Mouse (Mus musculus) midbrain, embryonic 12.5 days (tissue): Measurements from ENCODE around the gene Mboat2. TPM values are rescaled to one million over a fixed set of nuclear protein-coding genes. Genes with fewer than 3 reads are reported as not detected.

Experiments
- ATAC-seq: fragments of 200-750 bp; cut with Nextera tagmentation; 2 replicates; pipeline ENCODE4 v1.8.0; 2017; ENCODE audit warnings: low read depth, moderate TSS enrichment, moderate library complexity; ENCODE audit not compliant: low FRiP score
- H3K27ac ChIP-seq: fragments of 300-500 bp; sonication (generic); replicated peaks from 2 replicates; pipeline ENCODE4 v1.5.1; 2016; ENCODE audit warnings: mild to moderate bottlenecking
- H3K27me3 ChIP-seq: fragments of 300-500 bp; sonication (generic); 2 replicates; pipeline ENCODE4 v1.6.1; 2016; ENCODE audit warnings: mild to moderate bottlenecking
- H3K36me3 ChIP-seq: fragments of 300-500 bp; sonication (generic); 2 replicates; pipeline ENCODE4 v1.6.1; 2016
- H3K4me1 ChIP-seq: fragments of 300-500 bp; sonication (generic); 2 replicates; pipeline ENCODE4 v1.6.1; 2016
- H3K4me2 ChIP-seq: fragments of 300-500 bp; sonication (generic); replicated peaks from 2 replicates; pipeline ENCODE4 v1.6.1; 2016; ENCODE audit warnings: mild to moderate bottlenecking, moderate library complexity
- H3K4me3 ChIP-seq: fragments of 300-500 bp; sonication (generic); 2 replicates; pipeline ENCODE4 v1.5.1; 2016; ENCODE audit warnings: mild to moderate bottlenecking
- H3K9ac ChIP-seq: fragments of 300-500 bp; sonication (generic); replicated peaks from 2 replicates; pipeline ENCODE4 v1.6.1; 2016; ENCODE audit warnings: mild to moderate bottlenecking, moderate library complexity
- H3K9me3 ChIP-seq: fragments of 300-500 bp; sonication (generic); 2 replicates; pipeline ENCODE4 v1.6.1; 2016; ENCODE audit warnings: mild to moderate bottlenecking
- WGBS: fragments of 180-500 bp; shearing (Covaris S2); methylation state at CpG from one replicate; pipeline ENCODE4 v1.1.7; 2016; 5-methylcytosine and 5-hydroxymethylcytosine counted together
- polyA plus RNA-seq: library from polyadenylated mRNA; unstranded; fragments of >200 nt; fragmentation: Nextera tagmentation; extraction: Ambion mirVana; gene quantifications from 2 replicates; pipeline ENCODE4 v1.2.1, GENCODE M21; 2016

Gene Mboat2
- polyA plus RNA-seq, 1 experiment from 2014 or later = 69.5 TPM

DNA sequence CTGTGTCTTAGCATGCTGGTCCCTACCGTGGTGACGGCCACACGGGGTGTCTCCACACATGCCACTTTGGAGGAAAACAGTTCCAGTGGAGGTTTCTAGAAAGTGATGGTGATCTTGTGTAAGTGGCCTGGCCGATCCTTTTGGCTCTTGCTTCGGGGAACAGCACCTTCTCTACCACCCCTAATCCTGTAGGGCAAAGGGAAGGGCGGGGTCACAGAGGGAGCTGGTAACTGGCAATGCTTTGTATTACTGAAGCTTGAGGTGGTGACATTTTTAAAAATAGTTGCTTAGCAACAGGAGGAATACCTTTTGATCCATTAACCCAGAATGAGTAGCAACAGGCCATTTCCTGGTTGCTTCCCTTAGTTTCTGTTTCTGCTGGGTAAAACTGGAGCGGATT, 131.1 kb downstream of the Mboat2 start:
- Histone ChIP-seq H3K4me1 (no peaks in the 10 kb centered on the region), H3K27ac (no peak overlapping the region), H3K4me3 (no peak overlapping the region), H3K27me3 (no peaks in the 10 kb centered on the region), H3K4me2 (no peak overlapping the region), H3K9ac (no peak overlapping the region), H3K36me3 (peaks cover 18% of the 10 kb centered on the region), H3K9me3 (0 out of 2 replicates have a peak, but pooled peaks cover 2% of the 10 kb centered on the region)
- 83% methylated on average over 7 of the region's 7 CpGs for WGBS
- ATAC-seq = no peak

DNA sequence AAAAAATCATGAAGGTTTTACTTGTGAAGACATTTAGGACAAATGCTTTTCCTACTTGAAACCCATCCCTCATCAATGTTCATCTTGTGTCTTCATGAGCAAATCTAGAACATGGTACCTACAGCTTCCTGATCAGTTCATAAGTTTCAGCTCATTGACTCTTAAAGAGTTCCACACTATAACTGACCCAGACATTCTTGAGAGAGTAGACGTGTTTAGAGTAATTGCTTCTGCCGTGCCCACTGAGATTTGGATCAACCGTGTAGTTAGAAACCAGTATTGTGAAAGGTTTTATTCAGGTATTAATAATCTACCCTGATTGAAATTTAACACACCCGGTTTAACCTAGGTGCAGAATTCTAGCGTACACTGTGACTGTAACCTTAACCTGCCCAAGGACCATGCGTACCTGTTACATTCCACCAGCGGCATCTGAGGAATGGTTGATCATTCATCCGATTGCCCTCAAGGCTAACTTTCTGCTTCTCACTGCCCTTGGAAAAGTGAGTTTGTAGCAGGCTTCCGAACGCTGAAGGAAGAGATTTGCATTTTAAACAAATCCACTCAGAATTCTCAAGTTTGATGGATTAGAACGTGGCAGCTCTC, 131.8 kb downstream of the Mboat2 start:
- Histone ChIP-seq H3K36me3 (peaks cover 12% of the 10 kb centered on the region; the same call in 1 of the 2 replicates), H3K9me3 (0 out of 2 replicates have a peak, but pooled peaks cover 2% of the 10 kb centered on the region), H3K4me2 (no peak overlapping the region), H3K4me1 (no peaks in the 10 kb centered on the region), H3K27ac (no peak overlapping the region), H3K27me3 (no peaks in the 10 kb centered on the region), H3K4me3 (no peak overlapping the region), H3K9ac (no peak overlapping the region)
- no peak for ATAC-seq
- 78% methylated on average over 11 of the region's 11 CpGs for WGBS

DNA sequence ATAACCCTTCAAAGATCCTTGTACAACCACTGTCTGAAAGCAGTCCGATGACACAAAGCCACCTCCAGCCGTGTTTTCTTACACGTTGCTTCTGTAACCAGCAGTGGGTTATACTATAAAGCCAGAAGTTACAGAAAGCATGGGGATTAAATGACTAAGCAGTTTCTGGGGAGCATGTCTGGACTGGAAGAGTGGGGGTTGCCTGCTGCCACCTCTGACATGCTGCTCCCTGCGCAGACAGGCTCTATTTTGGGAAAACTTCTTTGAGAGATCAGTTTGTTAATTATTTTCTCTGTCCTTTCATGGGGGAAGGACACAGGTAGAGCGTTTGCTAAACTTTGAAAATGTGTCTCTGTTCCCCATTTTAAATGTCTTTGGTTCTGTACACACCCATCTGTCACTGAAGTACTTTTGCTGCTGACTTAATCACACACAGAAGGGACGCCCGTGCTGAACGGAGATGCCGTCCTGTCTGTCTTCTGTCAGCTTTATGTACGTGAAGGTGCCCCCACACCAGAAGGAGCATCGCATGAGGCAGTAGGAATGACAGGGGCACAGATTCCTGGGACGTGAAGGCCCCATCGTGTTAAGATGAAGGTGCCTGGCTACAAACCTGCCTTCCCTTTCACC, 132.8 kb downstream of the Mboat2 start:
- Histone ChIP-seq H3K9me3 (0 out of 2 replicates have a peak, but pooled peaks cover 2% of the 10 kb centered on the region), H3K9ac (no peak overlapping the region)
- ATAC-seq = no peak

DNA sequence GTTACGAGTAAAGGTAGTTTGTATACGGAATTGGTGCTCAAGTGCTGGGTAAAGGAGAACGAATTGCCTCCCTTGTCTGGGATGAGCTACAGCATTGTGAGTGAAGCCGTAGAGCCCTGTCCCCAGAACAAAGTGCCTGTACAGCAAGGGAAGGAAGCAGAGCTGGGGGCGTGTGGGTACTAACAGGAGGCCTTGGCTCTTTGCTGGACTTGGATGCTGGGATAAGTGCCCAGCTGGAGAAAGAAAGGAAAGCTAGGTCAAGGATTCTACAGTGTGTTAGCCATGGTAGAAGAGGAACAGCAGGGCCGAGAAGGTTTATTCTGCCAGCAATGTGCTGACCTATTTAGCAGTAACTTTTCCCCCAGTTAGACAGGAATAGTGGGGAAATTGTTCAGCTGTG, 134.7 kb downstream of the Mboat2 start:
- no peak overlapping the region for H3K27ac ChIP-seq
- 87% methylated on average over 6 of the region's 6 CpGs for WGBS

More for the DNA sequence above, 132.8 kb downstream of the Mboat2 start:
- Histone ChIP-seq H3K4me1 (no peaks in the 10 kb centered on the region), H3K27me3 (no peaks in the 10 kb centered on the region), H3K4me3 (no peak overlapping the region), H3K4me2 (no peak overlapping the region), H3K36me3 (peaks cover 10% of the 10 kb centered on the region; the same call in 1 of the 2 replicates), H3K27ac (no peak overlapping the region)
- WGBS = 73% methylated on average over 13 of the region's 13 CpGs

DNA sequence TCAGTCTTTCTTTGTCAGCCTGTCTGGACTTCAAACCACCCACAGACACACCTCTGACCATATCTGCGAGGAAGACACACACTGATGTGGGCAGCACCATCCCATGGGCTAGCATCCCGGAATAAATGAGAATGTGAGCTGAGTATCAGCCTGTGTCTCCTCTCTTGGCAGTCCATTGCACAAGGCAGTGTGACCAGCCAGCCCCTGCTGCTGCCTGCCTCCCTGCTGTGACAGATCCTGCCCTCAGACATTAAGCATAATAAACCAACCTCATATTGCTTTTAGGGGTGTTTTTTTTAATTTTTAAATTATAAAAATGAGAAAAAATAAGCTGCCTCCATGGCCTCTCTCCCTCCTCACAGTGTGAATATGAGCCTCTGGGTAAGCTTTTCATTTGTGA, 135.4 kb downstream of the Mboat2 start:
- no peak overlapping the region for H3K4me2 ChIP-seq
- 90% methylated on average over 2 of the region's 2 CpGs for WGBS
- no peak overlapping the region for H3K9ac ChIP-seq
- H3K4me1 ChIP-seq = no peaks in the 10 kb centered on the region
- H3K27ac ChIP-seq = no peak overlapping the region
- H3K36me3 ChIP-seq = no peaks in the 10 kb centered on the region
- H3K27me3 ChIP-seq = no peaks in the 10 kb centered on the region
- no peak overlapping the region for H3K4me3 ChIP-seq
- no peak for ATAC-seq
- 0 out of 2 replicates have a peak, but pooled peaks cover 2% of the 10 kb centered on the region for H3K9me3 ChIP-seq

More for the DNA sequence above, 134.7 kb downstream of the Mboat2 start:
- no peak for ATAC-seq
- Histone ChIP-seq H3K36me3 (no peaks in the 10 kb centered on the region), H3K9me3 (0 out of 2 replicates have a peak, but pooled peaks cover 2% of the 10 kb centered on the region), H3K4me1 (no peaks in the 10 kb centered on the region), H3K4me2 (no peak overlapping the region), H3K9ac (no peak overlapping the region), H3K27me3 (no peaks in the 10 kb centered on the region), H3K4me3 (no peak overlapping the region)

DNA sequence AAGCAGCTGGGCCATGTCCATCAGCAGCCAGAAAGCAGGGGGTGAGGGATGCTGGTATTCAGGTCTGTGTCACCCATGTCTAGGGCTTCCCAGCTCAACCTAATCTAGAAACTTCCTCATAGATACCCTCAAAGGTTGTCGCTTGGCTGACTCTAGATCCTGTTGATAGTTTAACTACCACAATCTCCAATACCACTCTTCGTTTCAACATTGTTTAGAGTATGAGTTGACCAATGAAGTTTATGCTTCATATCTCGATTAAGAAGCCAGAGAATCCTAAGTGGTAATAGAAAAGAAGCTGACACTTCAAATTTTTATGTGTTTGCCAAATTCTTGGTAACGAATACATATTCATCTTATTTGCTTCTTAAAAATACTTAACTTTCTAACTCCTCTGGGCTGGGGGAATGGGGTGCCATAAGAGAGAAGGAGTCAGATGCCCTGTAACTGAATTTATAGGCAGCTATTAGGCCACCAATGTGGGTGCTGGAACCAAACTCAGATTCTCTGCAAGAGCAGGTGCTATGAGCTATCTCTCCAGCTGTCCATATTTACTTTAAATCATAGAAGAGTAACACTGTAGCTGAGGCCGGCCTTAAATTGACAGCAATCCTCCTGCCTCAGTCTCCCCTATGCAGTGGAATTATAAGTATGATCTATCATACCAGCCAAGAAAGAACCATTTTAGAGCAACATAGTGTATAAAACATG, 141.0 kb downstream of the Mboat2 start:
- Histone ChIP-seq H3K27me3 (no peaks in the 10 kb centered on the region), H3K36me3 (no peaks in the 10 kb centered on the region), H3K4me2 (no peak overlapping the region), H3K9ac (no peak overlapping the region), H3K9me3 (0 out of 2 replicates have a peak, but pooled peaks cover 2% of the 10 kb centered on the region), H3K4me3 (no peak overlapping the region), H3K27ac (no peak overlapping the region), H3K4me1 (peaks cover 3% of the 10 kb centered on the region; the same call in 1 of the 2 replicates)
- 84% methylated on average over 5 of the region's 5 CpGs for WGBS
- ATAC-seq = no peak

DNA sequence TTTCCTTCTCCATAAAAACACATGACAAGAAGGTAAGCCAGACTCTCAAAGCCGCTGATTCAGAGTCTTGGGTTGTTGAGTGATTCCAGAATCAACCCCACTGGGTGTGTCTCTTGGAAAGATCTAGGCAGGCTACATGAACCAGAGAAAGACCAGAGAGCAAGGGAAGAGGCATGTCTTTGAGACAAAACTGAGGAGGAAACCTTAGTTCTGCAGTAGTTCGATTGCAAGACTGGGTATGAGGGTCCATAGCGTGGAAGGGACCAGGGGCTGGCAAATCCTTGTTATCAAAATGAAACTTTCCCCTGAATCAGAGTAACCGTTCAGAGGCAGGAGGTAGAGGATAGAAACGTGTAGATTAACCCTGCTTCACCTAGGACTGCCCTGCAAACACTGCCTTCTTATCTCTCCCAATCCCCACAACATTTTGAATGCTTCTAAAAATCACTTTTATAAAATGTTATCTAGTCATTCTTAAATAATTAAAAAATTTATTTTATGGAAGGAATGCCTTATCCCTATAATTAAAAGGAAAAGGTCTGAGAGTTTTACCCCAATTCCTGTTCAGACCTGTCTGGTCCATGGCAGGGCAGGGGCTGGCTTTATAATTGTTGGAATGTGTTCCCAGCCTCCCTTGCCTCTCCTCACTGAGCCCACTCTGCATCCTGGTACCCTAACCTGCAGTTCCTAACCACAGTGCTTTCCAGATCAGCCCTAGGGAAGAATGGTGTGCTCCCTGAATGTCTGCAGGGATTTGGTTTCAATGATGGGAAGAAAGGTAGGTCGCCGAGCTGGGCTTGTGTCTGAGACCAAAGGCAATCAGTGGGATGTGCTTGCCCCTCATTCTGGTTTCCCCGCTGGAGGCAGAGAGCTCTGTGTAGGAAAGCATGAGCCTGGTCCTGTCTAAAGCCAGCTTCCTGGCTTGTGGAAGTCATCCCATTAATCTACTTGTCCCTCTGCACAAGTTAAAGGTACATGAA, 142.0 kb downstream of the Mboat2 start:
- Histone ChIP-seq H3K4me1 (peaks cover 3% of the 10 kb centered on the region; the same call in 1 of the 2 replicates), H3K27me3 (no peaks in the 10 kb centered on the region), H3K27ac (no peak overlapping the region), H3K9me3 (no peaks in the 10 kb centered on the region), H3K9ac (no peak overlapping the region), H3K4me2 (no peak overlapping the region), H3K4me3 (no peak overlapping the region), H3K36me3 (no peaks in the 10 kb centered on the region)
- 78% methylated on average over 8 of the region's 8 CpGs for WGBS
- no peak for ATAC-seq

DNA sequence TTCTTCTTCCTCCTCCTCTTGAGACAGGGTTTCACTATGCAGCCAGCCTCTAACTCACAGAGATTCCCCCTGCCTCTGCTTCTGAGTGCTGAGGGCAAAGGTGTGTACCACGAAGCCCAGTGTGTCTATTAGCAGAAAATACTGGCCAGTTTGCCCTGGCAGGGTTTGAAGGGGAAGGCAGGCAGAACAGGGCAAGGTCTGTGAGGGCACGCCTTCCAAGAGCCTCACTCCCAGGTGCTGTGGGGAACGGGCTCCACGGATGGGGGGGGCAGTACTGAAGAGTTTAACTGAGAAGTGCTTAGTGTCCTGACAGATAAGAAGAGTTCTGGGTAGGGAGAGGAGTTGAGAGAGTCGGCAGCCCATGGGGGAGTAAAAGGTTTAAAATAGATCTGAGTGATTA, 142.9 kb downstream of the Mboat2 start:
- Histone ChIP-seq H3K9ac (no peak overlapping the region), H3K9me3 (no peaks in the 10 kb centered on the region), H3K27ac (no peak overlapping the region), H3K4me1 (peaks cover 3% of the 10 kb centered on the region; the same call in 1 of the 2 replicates), H3K4me2 (no peak overlapping the region), H3K36me3 (no peaks in the 10 kb centered on the region), H3K4me3 (no peak overlapping the region), H3K27me3 (no peaks in the 10 kb centered on the region)
- no peak for ATAC-seq
- 81% methylated on average over 5 of the region's 5 CpGs for whole genome bisulfite sequencing

DNA sequence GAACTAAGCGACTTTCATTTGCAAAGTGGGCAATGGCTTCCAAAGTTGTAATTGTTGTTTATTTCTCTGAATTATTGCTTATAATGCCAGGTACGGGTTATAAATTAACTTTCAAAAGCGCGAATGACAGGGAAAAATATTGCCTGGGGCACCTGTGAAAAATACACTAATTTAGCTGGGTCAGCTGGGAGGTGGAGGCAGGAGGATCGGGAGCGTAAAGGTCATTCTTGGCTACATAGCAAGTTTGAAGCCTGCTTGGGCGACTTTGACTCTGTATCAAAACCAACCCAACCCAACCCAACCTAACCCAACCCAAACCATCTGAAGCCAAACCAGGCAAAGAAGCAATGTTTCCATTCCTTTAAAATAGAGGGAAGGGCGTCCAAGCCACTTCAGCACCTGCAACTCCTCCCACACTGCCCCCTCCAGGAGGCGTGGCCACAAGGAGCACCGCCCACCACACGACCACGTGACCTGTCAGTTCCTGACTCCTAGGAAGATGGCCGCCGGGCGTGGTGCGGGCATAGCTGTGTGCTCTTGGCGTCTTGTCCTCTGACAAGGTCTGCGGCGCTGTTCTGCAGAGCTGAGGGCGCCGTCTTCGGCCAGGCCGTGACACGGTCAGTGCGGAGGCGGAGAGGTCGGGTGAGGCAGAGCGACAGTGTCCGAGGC, 143.9 kb downstream of the Mboat2 start, which contains the start of gene Kidins220:
Gene Kidins220 (plus strand): TSS at position 480 of the 669 bp plus-strand sequence.
- H3K4me2 ChIP-seq = peak within 1 kb of the TSS; percentile 56
- H3K27me3 ChIP-seq = no peaks in the 10 kb centered on the region
- H3K9ac ChIP-seq = peak within 1 kb of the TSS; percentile 79
- ATAC-seq = peak; percentile 93
- H3K9me3 ChIP-seq = no peaks in the 10 kb centered on the region
- H3K36me3 ChIP-seq = no peaks in the 10 kb centered on the region
- peak within 1 kb of the TSS; percentile 84 for H3K4me3 ChIP-seq
- WGBS = 18% methylated on average over 25 of the region's 29 CpGs
- peak within 1 kb of the TSS; percentile 92 for H3K27ac ChIP-seq
- H3K4me1 ChIP-seq = peaks cover 3% of the 10 kb centered on the region; the same call in 1 of the 2 replicates

DNA sequence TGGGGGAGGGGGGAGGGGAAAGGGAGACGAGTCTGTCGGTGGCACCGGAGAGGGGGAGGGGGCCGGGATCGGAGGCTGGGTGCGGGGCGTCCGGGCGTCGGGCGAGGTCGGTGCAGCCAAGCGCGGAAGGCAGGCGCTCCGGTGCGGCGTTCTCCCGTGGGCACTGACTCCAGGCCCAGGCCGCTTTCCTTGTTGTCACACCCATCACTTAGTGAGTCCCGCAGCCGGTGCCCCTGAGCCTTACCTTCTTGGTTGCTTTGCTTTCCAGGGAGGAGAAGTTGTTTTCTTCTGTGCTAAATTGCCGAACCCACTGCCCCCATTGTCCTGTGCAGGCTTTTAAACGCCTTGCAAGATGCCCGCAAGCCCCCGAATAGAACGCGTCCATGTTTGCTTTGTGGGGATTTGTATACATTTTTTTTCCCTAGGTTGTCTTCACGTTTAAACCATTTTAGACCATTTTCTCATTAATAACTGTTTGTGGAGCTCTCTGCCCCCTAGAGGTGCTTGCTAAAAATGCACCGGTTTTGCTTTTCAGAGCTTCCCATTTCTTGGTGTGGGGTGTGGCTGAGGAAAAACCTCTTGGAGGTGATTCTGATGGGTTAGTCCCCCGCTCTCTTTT, 144.5 kb downstream of the Mboat2 start:
- Histone ChIP-seq H3K36me3 (no peaks in the 10 kb centered on the region), H3K27ac (peak overlapping the region; percentile 92), H3K4me2 (peak overlapping the region; percentile 56), H3K4me1 (peaks cover 3% of the 10 kb centered on the region; the same call in 1 of the 2 replicates), H3K9ac (peak overlapping the region; percentile 79), H3K9me3 (no peaks in the 10 kb centered on the region), H3K4me3 (peak overlapping the region; percentile 84), H3K27me3 (no peaks in the 10 kb centered on the region)
- 1% methylated on average over 23 of the region's 31 CpGs for WGBS
- peak; percentile 83 for ATAC-seq
